Mouse (Mus musculus): ENCODE data around the gene Ube2c. TPM values are rescaled to one million over a fixed set of nuclear protein-coding genes. Genes with fewer than 3 reads are reported as not detected.
A peak's percentile ranks its signal among the peaks of the same experiment; 100 is the strongest.

Gene Ube2c
- total RNA-seq, 2 experiments from 2014 or later = 0.20 to 0.33 TPM

DNA sequence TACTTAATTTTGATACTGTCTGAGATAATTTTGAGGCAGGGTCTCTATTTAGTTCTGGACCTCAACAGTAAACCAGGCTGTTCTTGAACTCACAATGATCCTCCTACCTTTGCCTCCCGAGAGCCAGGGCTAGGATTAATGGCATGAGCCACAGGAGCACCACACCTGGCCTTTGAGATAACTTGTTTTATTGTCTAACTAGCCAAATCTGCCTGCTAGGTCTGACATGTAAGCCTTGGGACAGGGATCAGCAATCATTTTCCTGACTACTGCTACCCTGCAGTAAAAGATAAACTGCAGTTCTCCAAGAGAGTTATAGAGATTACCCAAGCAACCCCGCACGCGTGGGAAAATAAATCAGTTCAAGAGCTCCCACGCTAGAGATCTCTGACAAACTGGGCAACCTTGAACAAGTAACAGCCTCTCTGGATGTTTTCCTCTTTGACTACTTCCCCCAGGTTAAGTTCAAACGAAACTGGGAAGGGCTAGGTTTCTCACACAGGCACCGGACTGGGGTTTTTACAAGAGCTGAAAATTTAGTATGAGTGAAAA, 15.2 kb downstream of the Ube2c start:
- Histone ChIP-seq H3K4me3 (peak overlapping the region; percentile 90), H3K27ac (peak overlapping the region; percentile 98)
- intact Hi-C loops (cut with DNase I) = no loop called here
- peak; percentile 19 for DNase-seq
- no peak for TF ChIP-seq CTCF (IDR thresholded peaks at IDR 0.05)

GRCm38 (mm10) chr2:164785481-164786387, 16.0 kb downstream of the Ube2c start, which contains the start of gene Snx21:
Snx21 (plus strand) TSS chr2:164785823.
- peak; percentile 63 for TF ChIP-seq CTCF (IDR thresholded peaks at IDR 0.05)
- intact Hi-C loops (cut with DNase I) = no loop called here
- peak within 1 kb of the TSS; percentile 98 for H3K27ac ChIP-seq
- peak; percentile 97 for DNase-seq
- peak within 1 kb of the TSS; percentile 90 for H3K4me3 ChIP-seq

- H3K27ac ChIP-seq = peak overlapping the region; percentile 98
- intact Hi-C loops (cut with DNase I) = no loop called here
- peak overlapping the region; percentile 90 for H3K4me3 ChIP-seq
- no peak for TF ChIP-seq CTCF (IDR thresholded peaks at IDR 0.05)
- peak; percentile 26 for DNase-seq
Observed at GRCm38 (mm10) chr2:164786388-164786885, 16.7 kb downstream of the Ube2c start.

DNA sequence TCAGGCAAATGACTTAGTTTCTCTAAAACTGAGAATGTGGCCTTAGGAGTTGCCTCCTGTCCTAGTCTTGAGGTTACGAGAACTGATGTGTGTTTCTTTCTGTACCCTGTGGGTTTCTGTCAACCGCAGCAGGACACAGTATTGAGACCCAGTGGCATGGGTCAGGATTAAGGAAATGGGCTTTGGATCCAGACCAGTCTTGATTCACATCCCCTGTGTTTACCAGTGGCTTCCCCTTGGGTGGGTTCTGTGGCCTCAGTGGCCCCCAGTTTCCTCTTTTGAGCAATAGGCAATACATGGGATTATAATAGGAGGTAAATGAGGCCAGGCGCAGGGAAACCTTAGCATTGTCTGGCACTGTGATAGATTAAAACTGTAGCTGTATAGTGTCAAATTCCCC, 17.3 kb downstream of the Ube2c start:
- no peak for DNase-seq
- Histone ChIP-seq H3K27ac (peak overlapping the region; percentile 98), H3K4me3 (peak overlapping the region; percentile 90)
- no peak for TF ChIP-seq CTCF (IDR thresholded peaks at IDR 0.05)
- intact Hi-C loops (cut with DNase I) = no loop called here

GRCm38 (mm10) chr2:164787779-164788178, 18.1 kb downstream of the Ube2c start:
- Histone ChIP-seq H3K27ac (peak overlapping the region; percentile 98; the same call in 1 of the 2 replicates), H3K4me3 (peak overlapping the region; percentile 90)
- intact Hi-C loops (cut with DNase I) = no loop called here
- DNase-seq = no peak
- no peak for TF ChIP-seq CTCF (IDR thresholded peaks at IDR 0.05)

- peak overlapping the region; percentile 90; the same call in 1 of the 2 replicates for H3K4me3 ChIP-seq
- TF ChIP-seq CTCF (IDR thresholded peaks at IDR 0.05) = no peak
- peak; percentile 42 for DNase-seq
- H3K27ac ChIP-seq = peak overlapping the region; percentile 55; the same call in 1 of the 2 replicates
- intact Hi-C loops (cut with DNase I) = no loop called here
Observed at GRCm38 (mm10) chr2:164788411-164788810, 18.7 kb downstream of the Ube2c start.

DNA sequence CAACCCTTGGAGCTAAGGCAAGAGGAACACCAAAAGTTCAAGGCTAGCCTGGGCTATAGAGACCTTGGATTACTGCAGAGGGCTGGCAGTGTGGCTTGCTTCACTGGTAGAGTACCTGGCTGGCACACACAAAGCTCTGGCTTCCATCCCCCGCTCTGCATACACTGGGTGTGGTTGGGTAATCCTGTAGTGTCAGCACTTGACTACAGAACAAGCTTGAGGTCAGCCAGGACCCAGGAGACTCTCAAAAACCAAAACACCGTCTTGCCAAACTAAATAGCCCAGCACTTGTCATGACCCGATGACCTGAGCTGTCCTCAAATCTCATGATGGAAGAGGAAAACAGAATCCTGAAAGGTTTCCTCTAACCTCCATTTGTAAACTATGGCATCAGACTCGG, 20.8 kb downstream of the Ube2c start:
- peak; percentile 68 for DNase-seq
- Histone ChIP-seq H3K27ac (peak overlapping the region; percentile 59), H3K4me3 (no peak overlapping the region)
- intact Hi-C loops (cut with DNase I) = no loop called here
- TF ChIP-seq CTCF (IDR thresholded peaks at IDR 0.05) = no peak

DNA sequence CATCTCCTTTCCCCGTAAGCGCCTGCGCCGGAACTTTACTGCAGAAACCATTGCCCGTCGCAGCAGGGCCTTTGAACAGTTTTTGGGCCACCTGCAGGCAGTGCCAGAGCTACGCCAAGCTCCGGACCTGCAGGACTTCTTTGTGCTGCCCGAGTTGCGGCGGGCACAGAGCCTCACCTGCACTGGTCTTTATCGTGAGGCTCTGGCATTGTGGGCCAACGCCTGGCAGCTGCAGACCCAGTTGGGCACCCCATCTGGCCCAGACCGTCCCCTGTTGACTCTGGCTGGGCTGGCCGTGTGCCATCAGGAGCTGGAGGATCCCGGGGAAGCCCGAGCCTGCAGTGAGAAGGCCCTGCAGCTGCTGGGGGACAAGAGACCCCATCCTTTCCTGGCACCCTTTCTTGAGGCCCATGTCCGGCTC, 22.2 kb downstream of the Ube2c start:
- TF ChIP-seq CTCF (IDR thresholded peaks at IDR 0.05) = no peak
- Histone ChIP-seq H3K4me3 (no peak overlapping the region), H3K27ac (peak overlapping the region; percentile 76; the same call in 1 of the 2 replicates)
- peak; percentile 39 for DNase-seq
- intact Hi-C loops (cut with DNase I) = no loop called here

DNA sequence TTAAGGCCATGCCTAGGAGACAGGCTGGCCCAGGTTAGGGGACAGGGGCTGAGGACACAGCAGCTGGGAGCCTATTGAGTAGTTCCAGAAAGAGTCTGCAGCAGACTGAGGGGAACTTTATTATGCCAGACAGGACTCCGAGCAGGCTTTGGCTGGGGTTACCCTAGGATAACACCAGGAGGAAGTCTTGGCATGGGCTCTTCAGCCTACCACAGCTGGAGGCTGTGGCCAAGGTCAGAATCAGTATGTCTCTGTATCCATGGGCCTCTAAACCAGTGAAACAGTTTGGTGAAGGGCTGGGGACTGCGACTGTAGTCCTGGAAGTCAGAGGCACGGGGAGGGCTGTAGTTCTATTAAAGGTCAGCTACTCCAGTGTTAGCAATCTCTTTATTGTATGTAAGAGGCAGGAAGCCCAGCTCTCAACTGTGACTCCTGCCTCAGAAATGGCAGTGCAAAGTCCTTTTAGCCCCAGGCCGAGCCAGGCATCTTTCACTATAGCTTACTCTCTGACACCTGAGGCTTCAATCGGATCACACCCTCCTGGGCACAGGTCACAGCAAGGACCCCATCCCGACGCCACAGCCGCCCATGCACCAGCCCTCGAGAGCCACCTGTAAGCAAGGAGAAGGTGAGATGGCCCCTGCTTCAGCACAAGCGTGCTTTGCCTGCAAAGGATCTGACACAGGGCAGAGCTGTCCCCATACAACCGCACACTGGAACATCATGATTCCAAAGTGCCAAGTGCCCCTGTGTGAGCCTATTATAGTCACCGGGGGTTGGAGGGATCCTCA, 22.9 kb downstream of the Ube2c start:
- no peak for DNase-seq
- peak overlapping the region; percentile 76 for H3K27ac ChIP-seq
- TF ChIP-seq CTCF (IDR thresholded peaks at IDR 0.05) = no peak
- no peak overlapping the region for H3K4me3 ChIP-seq
- intact Hi-C loops (cut with DNase I) = no loop called here

DNA sequence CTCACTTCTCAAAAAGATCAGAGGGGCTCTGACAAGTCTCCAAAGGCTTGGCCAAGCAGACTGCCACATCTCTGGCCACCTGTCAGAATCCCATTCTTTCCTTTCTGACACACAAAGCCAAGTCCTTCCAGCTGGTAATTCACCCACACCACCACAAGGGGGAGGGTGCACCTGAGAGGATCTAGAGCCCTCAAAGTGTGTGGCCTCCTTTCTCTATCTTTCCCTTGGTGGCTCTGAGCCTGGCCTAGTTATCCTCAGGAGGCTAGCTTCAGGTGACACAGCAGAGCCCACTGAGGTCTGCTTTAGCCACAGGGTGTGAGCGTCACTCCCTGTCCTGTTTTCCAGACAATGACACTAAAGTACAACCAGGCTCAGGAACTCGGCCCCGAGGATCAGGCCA, 23.5 kb downstream of the Ube2c start:
- peak; percentile 80 for TF ChIP-seq CTCF (IDR thresholded peaks at IDR 0.05)
- Histone ChIP-seq H3K4me3 (peak overlapping the region; percentile 30), H3K27ac (peak overlapping the region; percentile 76)
- intact Hi-C loops (cut with DNase I) = no loop called here
- peak; percentile 75 for DNase-seq

GRCm38 (mm10) chr2:164793772-164794171, 24.1 kb downstream of the Ube2c start:
- intact Hi-C loops (cut with DNase I) = no loop called here
- peak; percentile 18; the same call in 1 of the 2 replicates for TF ChIP-seq CTCF (IDR thresholded peaks at IDR 0.05)
- Histone ChIP-seq H3K27ac (peak overlapping the region; percentile 76), H3K4me3 (peak overlapping the region; percentile 30)
- DNase-seq = peak; percentile 27

DNA sequence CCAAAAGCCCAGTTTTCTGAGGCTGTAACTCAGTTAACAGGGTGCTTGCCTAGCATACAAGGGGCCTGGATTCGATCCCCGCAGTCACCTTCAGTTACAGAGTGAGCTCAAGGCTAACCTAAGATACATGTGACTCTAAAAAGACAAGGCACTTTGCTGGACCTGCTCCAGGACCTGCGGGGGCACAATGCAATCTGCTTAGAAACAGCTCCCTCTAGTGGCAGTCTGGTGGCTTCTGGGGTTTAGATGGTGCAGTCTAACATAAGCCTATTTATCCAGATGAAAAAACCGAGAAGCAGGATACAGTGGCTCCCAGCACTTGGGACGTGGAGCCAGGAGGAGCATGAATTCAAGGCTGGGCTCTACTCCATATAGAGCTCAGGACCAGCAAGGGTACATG, 24.6 kb downstream of the Ube2c start:
- peak; percentile 91 for DNase-seq
- intact Hi-C loops (cut with DNase I) = no loop called here
- TF ChIP-seq CTCF (IDR thresholded peaks at IDR 0.05) = peak; percentile 96
- H3K27ac ChIP-seq = peak overlapping the region; percentile 76
- H3K4me3 ChIP-seq = no peak overlapping the region

Measured in gastrocnemius, adult 2 months (tissue).